Mouse (Mus musculus) B cell, adult 2 months (primary cell): ENCODE measurements around the gene Cnot1.
A peak's percentile ranks its signal among the peaks of the same experiment; 100 is the strongest.
"Not testable (repeated sequence)": the region's sequence is repeated elsewhere in the genome, so short reads cannot be mapped to it uniquely, and the experiment has no call there.

Source experiments
- DNase-seq, 2 experiments: peaks; one replicate each; pipeline ENCODE4 v3.0.0; 2022

Cnot1 gene

DNA sequence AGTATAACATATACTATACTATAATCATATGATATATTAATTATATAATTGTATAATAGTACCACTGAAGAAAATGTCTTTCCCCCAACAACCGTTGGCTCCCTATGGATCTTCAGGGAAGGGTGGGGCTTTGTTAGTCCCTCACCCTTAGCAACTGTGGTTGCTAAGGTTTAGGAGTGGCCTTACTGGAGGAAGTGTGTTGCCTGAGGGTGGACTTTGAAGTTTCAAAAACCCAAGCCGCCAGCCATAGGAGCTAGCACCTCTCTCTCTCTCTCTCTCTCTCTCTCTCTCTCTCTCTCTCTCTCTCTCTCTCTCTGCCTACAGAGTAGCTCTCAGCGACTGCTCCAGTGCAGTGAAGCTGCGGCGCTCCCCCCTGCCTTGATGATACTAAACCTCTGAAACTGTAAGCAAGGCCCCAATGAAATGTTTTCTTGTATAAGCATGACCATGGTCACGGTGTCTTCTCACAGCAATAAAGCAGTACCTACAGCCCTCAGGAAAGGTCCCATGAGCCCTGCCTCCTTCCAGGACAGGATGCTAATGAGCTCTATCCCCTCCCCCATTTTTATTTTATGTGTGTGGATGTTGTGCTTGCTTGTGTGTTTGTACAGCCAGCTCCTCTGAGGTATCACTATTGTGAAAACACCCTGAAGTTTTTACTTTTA is 8.9 kb upstream of the Cnot1 start:
- DNase-seq, result no peak

DNA sequence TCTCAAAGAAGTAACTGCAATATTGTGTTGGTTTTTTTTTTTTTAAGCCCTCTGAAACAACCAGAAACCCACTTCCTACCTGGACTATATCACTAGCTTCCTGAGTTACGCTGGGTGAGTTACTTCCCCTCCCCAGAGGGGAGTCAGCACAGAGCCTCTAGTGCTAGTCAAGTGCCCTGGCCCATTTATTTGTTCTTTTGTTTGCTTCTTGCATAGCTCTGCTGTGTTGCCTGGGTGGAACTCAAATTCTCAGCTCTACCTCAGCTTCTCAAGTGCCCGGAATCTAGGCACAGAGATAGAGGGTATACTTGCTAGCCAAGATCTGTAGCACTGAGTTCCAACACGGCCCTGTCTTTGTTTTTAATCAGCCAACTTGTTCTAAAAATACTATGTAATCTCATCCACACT is 2.9 kb upstream of the Cnot1 start:
- DNase-seq, result peak in 1 of 2 experiments; percentile 28

DNA sequence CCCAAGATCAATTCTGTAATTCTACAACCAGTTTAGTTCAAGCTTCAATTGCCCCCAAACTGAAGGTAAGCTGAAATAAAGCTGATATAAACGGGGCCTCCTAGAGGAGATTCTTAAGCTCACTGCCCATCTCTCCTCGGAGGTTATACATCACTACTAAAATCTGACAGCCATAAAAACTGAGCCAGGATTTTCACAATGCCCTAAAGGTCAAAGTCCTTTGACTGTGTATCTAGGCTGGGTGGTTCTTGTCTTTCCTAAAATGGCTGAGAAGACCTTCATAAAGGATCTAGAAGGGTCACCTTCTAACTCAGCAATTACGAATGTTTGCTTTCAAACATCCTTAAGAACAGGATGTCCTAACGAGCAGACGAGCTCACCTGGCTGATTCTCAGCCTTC is 1.9 kb upstream of the Cnot1 start:
- no peak for DNase-seq

DNA sequence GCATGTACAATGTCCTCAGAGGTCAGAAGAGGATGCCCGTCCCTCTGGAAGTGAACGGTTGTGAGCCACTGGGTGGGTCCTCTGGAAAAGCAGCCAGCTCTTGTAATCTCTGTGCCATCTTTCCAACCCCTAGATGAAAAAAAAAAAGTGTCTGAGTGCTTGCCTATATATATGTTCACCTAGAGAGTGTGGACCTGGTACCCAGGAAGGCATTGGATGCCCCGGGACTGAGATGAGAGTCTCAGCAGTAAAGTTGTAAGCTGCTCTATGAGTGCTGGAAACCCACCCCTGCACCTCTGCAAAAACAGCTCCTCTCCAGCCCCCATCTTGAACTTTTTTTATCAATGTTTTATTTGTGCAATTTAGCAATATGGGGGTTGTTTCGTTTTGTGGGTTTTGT is 1.4 kb upstream of the Cnot1 start:
- no peak for DNase-seq

DNA sequence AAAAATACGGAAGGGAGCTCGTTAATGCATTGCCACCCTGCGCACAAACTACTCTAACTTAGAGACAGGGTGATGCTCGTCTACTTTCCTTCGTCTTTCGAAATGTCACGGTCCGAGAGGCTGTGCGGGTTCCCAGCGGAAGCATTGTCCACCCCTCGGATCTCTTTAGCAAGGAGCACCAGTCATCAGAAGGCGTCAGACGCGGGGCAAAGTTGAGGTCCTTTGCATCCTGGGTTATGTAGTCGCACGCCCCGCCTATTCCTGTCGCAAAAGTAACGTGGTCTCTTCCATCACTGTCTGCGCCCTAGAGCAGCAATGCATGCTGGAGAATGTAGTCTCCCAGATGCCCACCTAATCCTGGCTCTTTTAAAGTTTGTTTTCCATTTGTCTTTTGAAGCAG is 597 bp upstream of the Cnot1 start:
- peak; percentile 90 to 92 for DNase-seq

DNA sequence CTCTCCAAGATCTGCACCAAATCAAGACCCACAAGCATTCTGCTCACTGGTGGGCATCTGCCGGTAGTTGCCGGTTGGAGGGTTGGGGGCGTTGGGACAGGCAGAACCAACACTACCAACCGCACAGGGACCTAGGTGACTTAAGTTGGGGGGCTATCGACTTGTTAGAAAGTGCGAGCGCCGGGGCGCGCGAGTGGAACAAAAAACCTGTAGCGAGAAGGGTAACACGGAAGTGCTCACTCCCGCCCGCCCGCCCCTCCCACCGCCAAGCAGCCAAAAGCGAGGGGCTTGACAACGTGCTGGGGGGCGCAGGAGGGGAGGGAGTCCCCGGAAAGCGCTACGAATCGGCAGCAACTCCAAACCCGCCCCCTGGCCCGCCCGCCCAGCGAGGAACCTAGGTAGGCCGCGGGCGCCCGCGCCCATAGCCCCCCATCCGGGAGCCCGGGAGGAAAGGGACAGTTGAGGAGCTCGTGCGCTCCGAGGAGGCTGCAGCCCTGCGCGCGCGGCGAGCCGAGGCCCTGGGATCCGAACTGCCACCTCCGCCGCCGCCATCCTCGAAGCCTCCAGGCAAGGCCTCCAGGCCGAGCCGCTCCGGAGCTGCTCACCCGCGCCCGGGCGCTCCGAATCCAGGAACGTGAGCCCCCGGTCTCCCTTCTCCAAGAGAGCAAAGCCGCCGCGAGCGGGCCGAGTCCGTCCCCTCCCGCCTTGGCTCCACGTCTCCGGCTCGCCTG is 638 bp downstream of the Cnot1 start:
- peak; percentile 36 to 43 for DNase-seq

DNA sequence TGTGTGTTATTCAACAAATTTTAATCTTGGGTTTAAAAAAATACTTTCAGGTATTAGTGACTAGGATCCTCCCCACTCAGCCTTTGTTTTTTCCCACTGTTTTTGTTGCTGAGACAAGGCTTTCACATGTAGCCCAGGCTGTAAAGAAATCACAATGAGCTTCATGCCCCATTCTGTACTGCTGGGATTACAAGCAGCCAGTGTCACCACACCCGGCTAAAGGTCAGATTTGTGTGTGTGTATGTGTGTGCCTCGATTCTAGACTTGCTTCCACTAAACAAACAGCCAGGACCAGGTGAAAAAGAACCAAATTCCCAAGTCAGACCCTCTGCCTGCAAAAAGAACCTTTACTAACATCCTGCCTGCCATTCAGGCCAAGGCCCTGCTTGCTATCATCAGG is 1.8 kb downstream of the Cnot1 start:
- DNase-seq, result no peak

DNA sequence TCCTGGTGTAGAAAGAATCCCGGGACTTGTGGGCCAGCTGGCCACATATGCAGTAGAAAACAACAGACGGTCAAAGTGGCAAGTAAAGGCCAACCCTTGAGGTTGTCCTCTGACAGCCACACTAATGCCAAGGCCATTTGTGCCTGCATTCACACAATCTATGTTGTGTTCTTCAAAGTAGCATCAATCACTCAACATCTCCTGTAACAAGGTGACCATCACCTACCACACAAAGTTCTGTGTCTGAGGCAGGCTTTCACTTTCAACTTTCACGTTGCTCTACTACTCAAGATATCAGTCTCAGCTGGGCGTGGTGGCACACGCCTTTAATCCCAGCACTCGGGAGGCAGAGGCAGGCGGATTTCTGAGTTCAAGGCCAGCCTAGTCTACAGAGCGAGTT is 5.0 kb downstream of the Cnot1 start:
- DNase-seq, result no peak

DNA sequence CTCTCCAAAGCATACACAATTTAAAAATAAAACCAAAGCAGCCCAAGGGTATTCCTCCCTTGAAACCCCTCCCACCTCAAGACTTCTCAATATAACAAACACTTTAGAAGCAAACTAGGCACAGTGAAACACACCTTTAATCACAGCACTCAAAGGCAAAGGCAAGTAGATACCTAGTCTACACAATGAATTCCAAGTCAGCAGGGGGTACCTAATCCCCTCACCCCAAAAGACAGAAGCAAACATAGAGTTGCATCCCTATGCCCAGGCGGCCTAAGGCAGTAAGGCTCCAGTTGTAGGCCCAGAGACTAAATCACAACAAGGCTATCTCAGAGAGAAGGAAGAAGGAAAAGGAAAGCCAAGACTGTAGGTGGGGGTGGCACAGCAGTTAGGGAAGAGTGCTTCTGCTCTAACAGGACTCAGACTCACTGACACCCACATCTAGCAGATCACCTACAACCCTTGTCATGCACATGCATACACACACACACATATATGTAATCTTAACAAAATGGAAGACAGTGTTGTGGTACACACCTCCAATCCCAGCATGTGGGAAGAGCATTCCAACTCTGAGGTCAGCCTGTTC is 5.7 kb downstream of the Cnot1 start:
- no peak for DNase-seq

DNA sequence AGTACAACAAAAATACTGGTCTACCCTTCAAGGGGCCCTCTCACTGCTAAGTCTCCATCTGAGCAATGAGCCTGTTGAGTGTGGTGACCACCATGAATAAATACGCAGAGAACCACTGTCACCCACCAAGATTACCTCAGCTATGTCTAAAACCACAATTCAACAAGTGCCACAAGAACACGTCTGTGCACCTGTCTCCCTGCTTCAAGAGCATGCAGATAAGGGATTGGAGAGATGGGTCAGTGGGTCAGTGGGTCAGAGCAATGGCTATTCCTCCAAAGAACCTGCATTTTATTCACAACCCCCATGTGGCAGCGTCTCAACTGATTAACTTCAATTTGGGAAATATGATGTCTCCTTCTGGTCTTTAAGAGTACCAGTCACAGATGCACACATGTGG is 6.9 kb downstream of the Cnot1 start:
- no peak for DNase-seq

DNA sequence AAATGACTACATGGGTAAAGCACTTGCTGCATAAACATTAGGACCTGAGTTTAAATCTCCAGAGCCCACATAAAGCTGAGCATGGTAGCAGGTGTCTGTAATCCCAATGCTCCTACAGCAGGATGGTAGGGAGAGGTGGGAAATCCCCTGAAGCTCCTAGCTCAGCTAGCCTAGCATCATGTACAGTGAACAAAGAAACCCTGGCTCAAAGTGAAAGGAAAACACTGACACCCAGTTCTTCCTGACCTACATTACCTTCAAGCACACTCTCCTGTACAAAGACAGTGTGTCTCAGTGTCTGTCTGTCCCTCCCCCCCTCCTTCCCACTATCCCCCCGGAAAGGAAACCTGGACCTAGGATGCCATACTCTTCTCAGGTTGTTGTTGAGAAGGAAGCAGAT is 7.4 kb downstream of the Cnot1 start:
- DNase-seq, result no peak

DNA sequence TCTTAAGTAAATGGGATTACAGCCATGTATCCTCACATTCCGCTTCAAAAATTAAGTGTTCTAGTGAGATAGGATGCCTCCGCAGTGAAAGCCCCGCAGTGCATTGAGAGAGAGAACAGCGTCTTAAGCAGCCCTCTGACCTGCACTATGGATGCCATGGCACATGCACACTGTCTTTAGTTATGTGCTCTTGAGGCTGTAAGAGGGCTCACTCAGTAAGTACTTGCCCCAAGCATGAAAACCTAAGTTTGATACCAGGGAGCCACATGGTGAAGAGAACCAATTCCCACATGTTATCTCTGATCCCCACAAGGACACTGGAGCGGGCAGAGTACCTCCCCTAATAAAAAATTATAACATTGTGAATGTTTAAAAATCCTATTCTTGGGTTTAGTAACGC is 8.1 kb downstream of the Cnot1 start:
- DNase-seq, result no peak

DNA sequence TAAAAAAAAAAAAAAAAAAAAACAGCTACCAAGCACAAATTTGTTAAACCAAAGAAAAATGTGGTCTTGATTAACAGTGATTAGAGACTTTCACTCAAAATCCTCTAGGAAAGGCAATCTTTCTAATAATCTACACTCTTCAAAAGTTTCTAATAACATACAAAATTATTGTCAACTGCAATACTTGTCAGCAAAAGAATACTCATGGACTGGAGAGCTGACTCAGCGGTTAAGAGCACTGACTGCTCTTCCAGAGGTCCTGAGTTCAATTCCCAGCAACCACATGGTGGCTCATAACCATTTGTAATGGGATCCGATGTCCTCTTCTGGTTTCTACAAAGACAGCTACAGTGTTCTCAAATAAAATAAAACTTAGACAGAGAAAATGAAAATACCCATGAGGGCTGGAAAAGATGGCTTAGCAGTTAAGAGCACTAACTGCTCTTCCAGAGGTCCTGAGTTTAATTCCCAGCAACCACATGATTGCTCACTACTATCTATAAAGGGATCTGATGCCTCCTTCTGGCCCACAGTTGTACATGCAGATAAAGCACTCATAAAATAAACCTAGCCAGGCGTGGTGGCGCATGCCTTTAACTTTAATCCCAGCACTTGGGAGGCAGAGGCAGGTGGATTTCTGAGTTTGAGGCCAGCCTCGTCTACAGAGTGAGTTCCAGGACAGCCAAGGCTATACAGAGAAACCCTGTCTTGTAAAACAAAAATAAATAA is 11.8 kb downstream of the Cnot1 start:
- DNase-seq, result not testable (repeated sequence)

DNA sequence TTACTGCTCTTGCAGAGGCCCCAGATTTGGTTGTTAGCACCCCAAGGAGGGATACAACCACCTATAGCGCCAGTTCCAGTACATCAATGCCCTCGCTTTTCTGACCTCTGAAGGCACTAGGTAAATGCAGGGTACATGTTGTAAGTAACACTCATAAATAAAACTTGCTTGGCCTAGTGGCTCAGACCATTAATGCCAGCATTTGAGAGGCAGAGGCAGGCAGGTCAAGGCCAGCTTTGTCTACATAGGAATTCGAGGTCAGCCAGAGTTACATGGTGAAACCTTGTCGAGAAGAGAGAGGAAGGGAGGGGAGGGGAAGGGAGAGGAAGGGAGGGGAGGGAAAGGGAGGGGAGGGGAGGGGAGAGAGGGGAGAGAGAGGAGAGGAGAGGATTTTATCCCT is 21.7 kb downstream of the Cnot1 start:
- DNase-seq, result no peak

DNA sequence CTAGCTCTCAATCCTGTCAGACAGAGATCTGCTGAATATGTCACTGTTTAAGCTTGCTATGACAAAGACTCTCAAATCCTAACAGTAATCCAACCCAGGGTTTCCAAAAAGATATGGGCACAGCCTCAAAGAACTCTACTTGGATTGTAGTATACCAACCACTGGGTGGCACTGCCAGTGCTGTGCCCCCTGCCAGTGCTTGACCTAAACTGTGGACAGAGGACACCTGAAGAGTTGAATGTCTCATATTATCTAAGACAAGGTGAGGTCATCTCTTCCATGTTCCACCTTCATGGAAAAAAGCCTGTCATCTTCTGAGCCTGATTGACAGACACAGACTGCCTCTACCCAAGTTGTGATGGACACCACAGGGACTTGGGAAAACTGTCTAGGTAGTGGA is 24.6 kb downstream of the Cnot1 start:
- DNase-seq, result no peak

DNA sequence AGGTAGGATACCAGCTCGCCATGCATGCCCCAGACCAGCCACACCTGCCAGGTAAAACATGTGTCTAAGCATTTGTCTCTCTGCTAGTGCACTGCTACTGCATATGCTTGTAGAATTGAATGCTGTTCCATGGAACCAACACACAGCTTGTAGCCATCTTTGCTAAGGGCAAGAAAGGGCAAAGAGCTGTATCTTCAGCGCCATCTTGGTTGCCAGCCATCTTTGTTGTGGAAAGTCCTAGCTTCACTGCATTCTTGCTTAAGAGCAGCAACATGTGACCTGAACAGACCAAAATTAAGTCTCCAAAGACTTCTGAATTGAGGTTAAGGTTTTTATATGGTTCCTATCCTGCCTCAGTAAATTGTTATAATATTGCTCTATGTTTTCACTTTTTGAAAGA is 25.5 kb downstream of the Cnot1 start:
- DNase-seq, result no peak

DNA sequence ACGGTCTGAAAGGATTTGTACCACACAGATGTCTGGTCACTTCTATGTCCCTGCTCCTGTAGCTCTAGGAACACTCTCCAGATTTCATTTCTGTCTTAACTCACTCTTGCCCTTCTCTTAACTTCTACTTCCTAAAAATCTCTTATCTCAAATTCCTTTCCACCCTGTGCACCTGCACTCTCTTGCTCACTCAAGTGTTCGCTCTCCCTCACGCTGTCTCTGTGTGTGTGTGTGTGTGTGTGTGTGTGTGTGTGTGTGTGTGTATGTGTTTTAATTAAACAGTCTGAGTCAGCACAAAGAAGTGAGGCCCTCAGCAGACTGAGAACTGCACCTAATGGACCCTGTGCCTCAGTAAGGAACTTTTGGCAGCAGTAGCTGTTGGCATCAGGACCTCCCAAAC is 26.2 kb downstream of the Cnot1 start:
- DNase-seq, result no peak

DNA sequence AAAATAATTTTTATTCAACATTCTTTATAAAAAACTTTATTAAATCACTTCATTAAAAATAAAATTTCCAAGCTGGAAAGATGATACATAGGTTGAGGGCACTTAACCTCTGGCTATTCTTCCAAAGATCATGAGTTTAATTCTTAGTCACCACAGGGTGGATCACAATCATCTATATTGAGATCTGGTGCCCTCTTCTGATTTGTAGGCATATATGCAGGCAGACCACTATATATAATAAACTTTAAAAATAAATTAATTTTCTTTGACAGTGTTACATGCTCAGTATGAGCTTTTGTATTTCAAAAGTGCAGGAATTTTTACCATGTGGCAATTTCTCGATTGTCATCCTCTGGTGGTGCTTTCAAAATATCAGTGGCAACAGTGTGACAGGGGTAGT is 43.1 kb downstream of the Cnot1 start:
- no peak for DNase-seq

DNA sequence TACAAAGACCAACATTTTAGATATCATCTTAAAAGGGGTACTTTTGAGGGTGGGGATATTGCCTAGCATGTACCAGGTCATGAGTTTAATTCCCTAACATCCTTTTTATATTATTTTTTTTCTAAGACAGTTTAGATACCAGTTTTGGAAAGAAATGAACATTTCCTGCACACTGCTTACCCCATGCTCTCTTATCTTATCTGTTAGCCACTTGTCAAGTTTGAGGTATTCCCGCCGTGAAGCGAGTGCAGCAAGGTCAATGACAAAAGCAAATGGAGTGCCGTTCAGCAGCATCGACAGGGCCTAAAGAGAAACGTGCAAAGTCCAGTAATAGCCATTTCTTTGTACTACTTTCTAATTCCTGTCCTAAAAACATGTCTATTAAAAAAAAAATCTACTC is 46.9 kb downstream of the Cnot1 start:
- DNase-seq, result no peak

DNA sequence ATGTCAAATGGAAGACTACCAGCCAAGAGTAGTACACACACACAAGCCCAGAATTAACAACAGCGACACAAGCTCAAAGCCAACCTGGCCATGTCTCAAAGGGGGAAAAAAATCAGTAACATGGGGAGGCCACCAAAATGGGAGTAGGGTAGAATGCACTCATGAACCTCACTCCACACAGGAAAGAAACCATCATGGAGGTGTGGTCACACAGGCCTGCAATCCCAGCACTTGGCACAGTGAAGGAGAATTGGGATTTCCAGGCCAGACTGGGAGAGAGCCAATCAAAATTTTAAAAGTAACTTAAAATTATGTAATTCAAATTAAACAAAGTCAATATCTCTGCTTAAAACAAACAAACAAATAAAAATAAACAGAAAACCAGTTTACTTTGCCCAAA is 55.3 kb downstream of the Cnot1 start:
- no peak for DNase-seq

DNA sequence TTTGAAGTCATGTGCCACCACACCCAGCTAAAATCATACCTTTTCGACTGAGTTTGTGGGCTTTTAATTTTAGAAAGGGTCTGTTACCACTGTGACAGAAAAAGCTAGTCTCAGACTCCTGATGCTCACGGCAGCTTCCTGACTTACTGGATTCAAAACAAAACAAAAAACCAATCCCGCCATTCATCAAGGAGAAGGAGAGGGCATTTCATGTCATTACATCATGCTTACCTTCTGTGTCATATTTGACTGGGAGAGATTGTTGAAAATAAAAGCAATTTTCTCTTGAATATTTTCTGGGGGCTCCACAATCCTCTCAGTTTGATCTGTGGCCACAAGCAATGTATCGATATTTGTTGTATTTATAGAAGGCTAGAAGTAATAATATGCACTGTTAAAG is 59.2 kb downstream of the Cnot1 start:
- no peak for DNase-seq

DNA sequence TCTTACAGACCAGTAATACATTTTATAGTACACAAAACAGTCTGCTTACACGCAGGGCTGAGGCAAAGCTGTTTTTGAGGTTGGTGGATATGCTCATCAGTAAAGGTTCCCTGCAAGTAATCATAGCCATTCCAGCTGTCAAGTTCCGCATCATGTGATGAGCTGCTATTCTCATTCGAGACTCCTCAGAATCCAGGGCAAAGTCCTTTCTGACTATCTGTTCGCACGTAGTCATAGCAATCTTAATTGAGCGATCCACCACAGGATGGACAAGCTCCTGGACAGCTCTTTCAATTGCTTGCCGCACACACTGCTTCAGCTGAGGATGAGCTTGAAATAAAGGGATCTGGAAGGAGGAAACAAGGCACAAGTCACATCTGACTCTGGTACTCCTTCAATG is 65.5 kb downstream of the Cnot1 start:
- no peak for DNase-seq

DNA sequence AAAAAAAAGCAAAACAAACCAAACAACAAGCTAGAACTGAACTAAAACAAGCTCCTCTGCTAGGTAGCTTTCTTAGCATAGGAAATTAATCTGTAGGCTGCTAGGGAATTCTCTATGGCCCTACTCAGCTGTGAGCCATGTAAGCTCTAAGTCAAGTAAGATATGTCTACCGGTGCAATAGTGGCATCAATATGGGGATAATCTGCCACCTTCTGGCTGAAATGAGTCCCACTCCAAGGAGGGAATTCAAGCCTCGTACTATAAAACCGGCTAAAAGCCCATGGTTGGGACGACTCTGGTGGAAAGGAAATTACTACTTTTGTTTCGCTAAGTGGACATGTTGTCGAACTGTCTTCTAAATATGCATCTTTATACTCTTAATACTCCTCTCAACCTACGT is 68.7 kb downstream of the Cnot1 start:
- no peak for DNase-seq

DNA sequence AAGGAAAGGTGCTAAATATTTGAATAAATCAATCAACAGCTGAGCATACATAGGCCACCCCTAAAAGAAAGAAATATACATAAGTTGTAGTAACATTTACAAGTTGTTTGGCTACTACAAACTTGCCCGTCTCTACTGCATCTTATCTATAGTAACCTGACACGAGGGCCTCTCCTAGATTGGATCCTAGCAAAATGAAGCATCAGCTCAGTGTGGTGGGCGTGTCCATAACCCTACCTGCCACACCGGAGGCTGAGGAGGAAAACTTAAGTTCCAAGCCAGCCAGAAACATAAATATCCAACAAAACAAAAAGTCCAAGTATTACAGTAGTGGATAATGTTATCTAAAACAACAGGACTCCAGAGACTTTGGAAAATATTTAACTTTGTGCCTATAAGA is 79.6 kb downstream of the Cnot1 start:
- no peak for DNase-seq
